Mouse (Mus musculus) neural tube, embryonic 11.5 days (tissue): ENCODE data around the gene Mbd6. TPM values are rescaled to one million over a fixed set of nuclear protein-coding genes. Genes with fewer than 3 reads are reported as not detected.
A peak's percentile ranks its signal among the peaks of the same experiment; 100 is the strongest.
"Not testable (repeated sequence)": the region's sequence is repeated elsewhere in the genome, so short reads cannot be mapped to it uniquely, and the experiment has no call there.

Source experiments
- ATAC-seq: fragments of 200-750 bp; cut with Nextera tagmentation; 2 replicates; pipeline ENCODE4 v1.8.0; 2017; ENCODE audit warnings: moderate number of reproducible peaks, mild to moderate bottlenecking, moderate TSS enrichment, moderate library complexity; ENCODE audit not compliant: insufficient read depth, low FRiP score, low TSS enrichment
- DNase-seq: peaks from one replicate; pipeline ENCODE4 v3.0.0-alpha.2; 2015; ENCODE audit warnings: low spot score
- H3K27ac ChIP-seq: fragments of 300-500 bp; sonication (generic); 2 replicates; pipeline ENCODE4 v1.5.1; 2014; ENCODE audit warnings: low read depth, mild to moderate bottlenecking, low read length
- H3K27me3 ChIP-seq: fragments of 300-500 bp; sonication (generic); 2 replicates; pipeline ENCODE4 v1.6.1; 2014; ENCODE audit warnings: mild to moderate bottlenecking, low read length, mixed read lengths; ENCODE audit not compliant: control insufficient read depth, insufficient read depth
- H3K36me3 ChIP-seq: fragments of 300-500 bp; sonication (generic); 2 replicates; pipeline ENCODE4 v1.6.1; 2014; ENCODE audit warnings: mild to moderate bottlenecking, low read length, moderate library complexity, mixed read lengths; ENCODE audit not compliant: control insufficient read depth, insufficient read depth
- H3K4me1 ChIP-seq: fragments of 300-500 bp; sonication (generic); 2 replicates; pipeline ENCODE4 v1.6.1; 2014; ENCODE audit warnings: low read length, mixed read lengths; ENCODE audit not compliant: control insufficient read depth, insufficient read depth
- H3K4me2 ChIP-seq: fragments of 300-500 bp; sonication (generic); 2 replicates; pipeline ENCODE4 v1.6.1; 2014; ENCODE audit warnings: low read depth, mild to moderate bottlenecking, moderate library complexity
- H3K4me3 ChIP-seq: fragments of 300-500 bp; sonication (generic); 2 replicates; pipeline ENCODE4 v1.5.1; 2014; ENCODE audit warnings: low read depth, low read length
- H3K9ac ChIP-seq: fragments of 300-500 bp; sonication (generic); 2 replicates; pipeline ENCODE4 v1.6.1; 2014; ENCODE audit warnings: mild to moderate bottlenecking, low read length
- H3K9me3 ChIP-seq: fragments of 300-500 bp; sonication (generic); 2 replicates; pipeline ENCODE4 v1.6.1; 2016; ENCODE audit warnings: low read length; ENCODE audit not compliant: control insufficient read depth
- WGBS: fragments of 180-500 bp; shearing (Covaris S2); extraction: QIAGEN DNeasy Blood & Tissue Kit; methylation state at CpG from one replicate; pipeline ENCODE4 v1.1.7; 2014; 5-methylcytosine and 5-hydroxymethylcytosine counted together
- polyA plus RNA-seq: library from polyadenylated mRNA; unstranded; fragments of >200 nt; fragmentation: Nextera tagmentation; extraction: Ambion mirVana; gene quantifications from 2 replicates; pipeline ENCODE4 v1.2.1, GENCODE M21; 2014

The Mbd6 gene
- polyA plus RNA-seq, 1 experiment from 2014 or later = 17.6 TPM

GRCm38 (mm10) chr10:127310523-127311475 is 22.0 kb upstream of the Mbd6 start:
- H3K27ac ChIP-seq = no peak overlapping the region
- H3K9ac ChIP-seq = peak overlapping the region; percentile 77
- peak; percentile 60 for ATAC-seq
- 39% methylated on average over 23 of the region's 23 CpGs for WGBS
- peak overlapping the region; percentile 61 for H3K4me2 ChIP-seq
- peak overlapping the region; percentile 70 for H3K4me3 ChIP-seq
- H3K27me3 ChIP-seq = no peaks in the 10 kb centered on the region
- peaks cover 15% of the 10 kb centered on the region for H3K36me3 ChIP-seq
- peak; percentile 60 for DNase-seq
- H3K9me3 ChIP-seq = no peaks in the 10 kb centered on the region
- H3K4me1 ChIP-seq = 0 out of 2 replicates have a peak, but pooled peaks cover 6% of the 10 kb centered on the region

GRCm38 (mm10) chr10:127309167-127309566 is 20.3 kb upstream of the Mbd6 start:
- WGBS = 87% methylated on average over 3 of the region's 3 CpGs
- H3K4me1 ChIP-seq, ATAC-seq, H3K27ac ChIP-seq, DNase-seq, H3K27me3 ChIP-seq, H3K4me3 ChIP-seq, H3K4me2 ChIP-seq, H3K9me3 ChIP-seq, H3K9ac ChIP-seq: not testable (repeated sequence)
- peaks cover 17% of the 10 kb centered on the region for H3K36me3 ChIP-seq

GRCm38 (mm10) chr10:127303136-127303535 is 14.3 kb upstream of the Mbd6 start:
- no peak overlapping the region for H3K4me2 ChIP-seq
- no peaks in the 10 kb centered on the region for H3K27me3 ChIP-seq
- no peaks in the 10 kb centered on the region for H3K9me3 ChIP-seq
- no peak overlapping the region for H3K9ac ChIP-seq
- no peaks in the 10 kb centered on the region for H3K4me1 ChIP-seq
- 96% methylated on average over 11 of the region's 11 CpGs for WGBS
- no peak overlapping the region for H3K27ac ChIP-seq
- no peak overlapping the region for H3K4me3 ChIP-seq
- peaks cover 33% of the 10 kb centered on the region for H3K36me3 ChIP-seq
- no peak for DNase-seq
- no peak for ATAC-seq

- no peaks in the 10 kb centered on the region for H3K9me3 ChIP-seq
- H3K27me3 ChIP-seq = no peaks in the 10 kb centered on the region
- H3K4me3 ChIP-seq = no peak overlapping the region
- 94% methylated on average over 6 of the region's 6 CpGs for WGBS
- H3K4me1 ChIP-seq = no peaks in the 10 kb centered on the region
- no peak overlapping the region for H3K4me2 ChIP-seq
- H3K9ac ChIP-seq = no peak overlapping the region
- peaks cover 41% of the 10 kb centered on the region for H3K36me3 ChIP-seq
- no peak for ATAC-seq
- DNase-seq = no peak
- H3K27ac ChIP-seq = no peak overlapping the region
Measured at GRCm38 (mm10) chr10:127300361-127300760, 11.5 kb upstream of the Mbd6 start.

GRCm38 (mm10) chr10:127297015-127297871 is 8.4 kb upstream of the Mbd6 start:
- no peak for DNase-seq
- no peak overlapping the region for H3K9ac ChIP-seq
- no peak overlapping the region for H3K4me2 ChIP-seq
- peaks cover 49% of the 10 kb centered on the region for H3K36me3 ChIP-seq
- no peak overlapping the region for H3K4me3 ChIP-seq
- H3K4me1 ChIP-seq = 0 out of 2 replicates have a peak, but pooled peaks cover 2% of the 10 kb centered on the region
- no peak overlapping the region for H3K27ac ChIP-seq
- 89% methylated on average over 16 of the region's 16 CpGs for WGBS
- no peaks in the 10 kb centered on the region for H3K27me3 ChIP-seq
- no peak for ATAC-seq
- H3K9me3 ChIP-seq = no peaks in the 10 kb centered on the region

GRCm38 (mm10) chr10:127295986-127296794 is 7.4 kb upstream of the Mbd6 start:
- no peaks in the 10 kb centered on the region for H3K27me3 ChIP-seq
- 90% methylated on average over 24 of the region's 24 CpGs for WGBS
- no peak for ATAC-seq
- no peak overlapping the region for H3K4me3 ChIP-seq
- no peak overlapping the region for H3K27ac ChIP-seq
- H3K9me3 ChIP-seq = no peaks in the 10 kb centered on the region
- peaks cover 45% of the 10 kb centered on the region for H3K36me3 ChIP-seq
- H3K9ac ChIP-seq = no peak overlapping the region
- no peak for DNase-seq
- H3K4me1 ChIP-seq = 0 out of 2 replicates have a peak, but pooled peaks cover 10% of the 10 kb centered on the region
- H3K4me2 ChIP-seq = no peak overlapping the region

- WGBS = 94% methylated on average over 10 of the region's 10 CpGs
- no peak for ATAC-seq
- H3K27me3 ChIP-seq = no peaks in the 10 kb centered on the region
- H3K4me1 ChIP-seq = peaks cover 11% of the 10 kb centered on the region; the same call in 1 of the 2 replicates
- H3K9me3 ChIP-seq = no peaks in the 10 kb centered on the region
- H3K36me3 ChIP-seq = peaks cover 42% of the 10 kb centered on the region
- no peak overlapping the region for H3K27ac ChIP-seq
- no peak overlapping the region for H3K9ac ChIP-seq
- no peak overlapping the region for H3K4me3 ChIP-seq
- no peak for DNase-seq
- no peak overlapping the region for H3K4me2 ChIP-seq
Measured at GRCm38 (mm10) chr10:127294895-127295510, 6.2 kb upstream of the Mbd6 start.
